Mouse (Mus musculus) stomach, postnatal 0 days (tissue): ENCODE data around the gene Notch4.

Experiments used
- CTCF ChIP-seq: IDR thresholded peaks from 2 replicates; pipeline ENCODE4 v1.5.1; 2016; ENCODE audit warnings: antibody characterized with exemption, low read depth, mild to moderate bottlenecking, moderate library complexity
- EP300 ChIP-seq: optimal IDR thresholded peaks from 2 replicates; pipeline ENCODE3; 2016; ENCODE audit warnings: antibody characterized with exemption

- no peak for TF ChIP-seq CTCF
- TF ChIP-seq EP300 = no peak
Observed at GRCm38 (mm10) chr17:34517795-34518194, 46.3 kb upstream of the Notch4 start.
